Mouse (Mus musculus) intestine, embryonic 14.5 days (tissue): ENCODE results near the gene 4833420G17Rik. TPM values are rescaled to one million over a fixed set of nuclear protein-coding genes. Genes with fewer than 3 reads are reported as not detected.
"Not testable (repeated sequence)": the region's sequence is repeated elsewhere in the genome, so short reads cannot be mapped to it uniquely, and the experiment has no call there.

Experiments used
- ATAC-seq: fragments of 200-750 bp; cut with Nextera tagmentation; replicated peaks from 2 replicates; pipeline ENCODE4 v1.8.0; 2017; ENCODE audit warnings: low read depth, moderate number of reproducible peaks, moderate TSS enrichment, moderate library complexity; ENCODE audit not compliant: low FRiP score, low TSS enrichment
- DNase-seq: peaks from one replicate; pipeline ENCODE4 v3.0.0-alpha.2; 2018; ENCODE audit warnings: low spot score
- H3K27ac ChIP-seq: fragments of 300-500 bp; sonication (generic); 2 replicates; pipeline ENCODE4 v1.5.1; 2014; ENCODE audit warnings: low read depth, mild to moderate bottlenecking, control low read depth
- H3K27me3 ChIP-seq: fragments of 300-500 bp; sonication (generic); replicated peaks from 2 replicates; pipeline ENCODE4 v1.6.1; 2014; ENCODE audit warnings: low read length, control low read depth; ENCODE audit not compliant: control insufficient read depth, insufficient read depth
- H3K36me3 ChIP-seq: fragments of 300-500 bp; sonication (generic); 2 replicates; pipeline ENCODE4 v1.6.1; 2014; ENCODE audit warnings: low read length, control low read depth; ENCODE audit not compliant: control insufficient read depth, insufficient read depth
- H3K4me1 ChIP-seq: fragments of 300-500 bp; sonication (generic); replicated peaks from 2 replicates; pipeline ENCODE4 v1.6.1; 2014; ENCODE audit warnings: low read length, control low read depth, mixed read lengths; ENCODE audit not compliant: control insufficient read depth, insufficient read depth
- H3K4me2 ChIP-seq: fragments of 300-500 bp; sonication (generic); 2 replicates; pipeline ENCODE4 v1.6.1; 2014; ENCODE audit warnings: low read length
- H3K4me3 ChIP-seq: fragments of 300-500 bp; sonication (generic); 2 replicates; pipeline ENCODE4 v1.5.1; 2014; ENCODE audit warnings: low read depth, low read length, control low read depth, mixed read lengths
- H3K9ac ChIP-seq: fragments of 300-500 bp; sonication (generic); 2 replicates; pipeline ENCODE4 v1.6.1; 2014; ENCODE audit warnings: mild to moderate bottlenecking, low read length
- H3K9me3 ChIP-seq: fragments of 300-500 bp; sonication (generic); 2 replicates; pipeline ENCODE4 v1.6.1; 2016; ENCODE audit warnings: low read length, control low read depth; ENCODE audit not compliant: control insufficient read depth
- WGBS: fragments of 180-500 bp; shearing (Covaris S2); extraction: QIAGEN DNeasy Blood & Tissue Kit; methylation state at CpG from one replicate; pipeline ENCODE4 v1.1.7; 2014; 5-methylcytosine and 5-hydroxymethylcytosine counted together
- polyA plus RNA-seq: library from polyadenylated mRNA; unstranded; fragments of >200 nt; fragmentation: Nextera tagmentation; extraction: Ambion mirVana; gene quantifications from 2 replicates; pipeline ENCODE4 v1.2.1, GENCODE M21; 2014

The 4833420G17Rik gene
- polyA plus RNA-seq, 1 experiment from 2014 or later = 54.8 TPM

GRCm38 (mm10) chr13:119455082-119455481 lies 7.5 kb upstream of the 4833420G17Rik start:
- Histone ChIP-seq H3K9me3 (no peaks in the 10 kb centered on the region), H3K4me2 (no peak overlapping the region), H3K36me3 (peaks cover 73% of the 10 kb centered on the region), H3K4me3 (no peak overlapping the region), H3K4me1 (no peaks in the 10 kb centered on the region), H3K9ac (no peak overlapping the region), H3K27ac (no peak overlapping the region), H3K27me3 (no peaks in the 10 kb centered on the region)
- DNase-seq (no peak), ATAC-seq (no peak)

- no peak for ATAC-seq
These were observed 6.2 kb upstream of the 4833420G17Rik start for GRCm38 (mm10) chr13:119456342-119456741.

GRCm38 (mm10) chr13:119461900-119462595 lies 520 bp upstream of the 4833420G17Rik start:
- no peaks in the 10 kb centered on the region for H3K27me3 ChIP-seq
- H3K36me3 ChIP-seq = peaks cover 22% of the 10 kb centered on the region
- H3K9me3 ChIP-seq = no peaks in the 10 kb centered on the region
- peak overlapping the region; percentile 57 for H3K4me2 ChIP-seq
- WGBS = 8% methylated on average over 10 of the region's 10 CpGs
- peak overlapping the region; percentile 86 for H3K27ac ChIP-seq
- H3K9ac ChIP-seq = peak overlapping the region; percentile 79
- DNase-seq (peak; percentile 53), ATAC-seq (peak; percentile 58; the same call in 1 of the 2 replicates)
- peaks cover 11% of the 10 kb centered on the region for H3K4me1 ChIP-seq
- peak overlapping the region; percentile 97 for H3K4me3 ChIP-seq

More at GRCm38 (mm10) chr13:119456342-119456741, 6.2 kb upstream of the 4833420G17Rik start:
- no peaks in the 10 kb centered on the region for H3K4me1 ChIP-seq
- H3K9me3 ChIP-seq = no peaks in the 10 kb centered on the region
- H3K4me2 ChIP-seq = no peak overlapping the region
- H3K36me3 ChIP-seq = peaks cover 60% of the 10 kb centered on the region
- WGBS = 92% methylated on average over 7 of the region's 7 CpGs
- H3K4me3 ChIP-seq = no peak overlapping the region
- no peaks in the 10 kb centered on the region for H3K27me3 ChIP-seq
- H3K27ac ChIP-seq = no peak overlapping the region
- H3K9ac ChIP-seq = no peak overlapping the region
- DNase-seq = no peak

- ATAC-seq (no peak), DNase-seq (no peak)
- H3K27ac ChIP-seq = no peak overlapping the region
- peaks cover 87% of the 10 kb centered on the region for H3K36me3 ChIP-seq
- no peak overlapping the region for H3K4me3 ChIP-seq
- WGBS = 91% methylated on average over 9 of the region's 9 CpGs
- H3K4me2 ChIP-seq = no peak overlapping the region
- H3K9ac ChIP-seq = no peak overlapping the region
- H3K27me3 ChIP-seq = no peaks in the 10 kb centered on the region
- H3K4me1 ChIP-seq = no peaks in the 10 kb centered on the region
- no peaks in the 10 kb centered on the region for H3K9me3 ChIP-seq
These were observed 14.1 kb downstream of the 4833420G17Rik start for GRCm38 (mm10) chr13:119476631-119477030.

GRCm38 (mm10) chr13:119477789-119478188 lies 15.2 kb downstream of the 4833420G17Rik start:
- ATAC-seq (no peak), DNase-seq (no peak)
- 83% methylated on average over 2 of the region's 2 CpGs for WGBS
- Histone ChIP-seq H3K4me3 (no peak overlapping the region), H3K27me3 (no peaks in the 10 kb centered on the region), H3K4me2 (no peak overlapping the region), H3K9ac (no peak overlapping the region), H3K9me3 (no peaks in the 10 kb centered on the region), H3K4me1 (no peaks in the 10 kb centered on the region), H3K36me3 (peaks cover 87% of the 10 kb centered on the region), H3K27ac (no peak overlapping the region)

- WGBS = 39% methylated on average over 7 of the region's 7 CpGs
These were observed 24.8 kb downstream of the 4833420G17Rik start for GRCm38 (mm10) chr13:119487354-119487753.

GRCm38 (mm10) chr13:119487880-119488580 lies 25.5 kb downstream of the 4833420G17Rik start, which contains the start of the genes Tmem267 and 3110070M22Rik:
Gene Tmem267 (plus strand): TSS chr13:119488039.
Gene 3110070M22Rik (minus strand): TSS chr13:119488383.
- Histone ChIP-seq H3K4me3 (no peak within 1 kb of the TSS), H3K9ac (no peak within 1 kb of the TSS), H3K27ac (no peak within 1 kb of the TSS; the same call in 1 of the 2 replicates), H3K4me1 (no peaks in the 10 kb centered on the region), H3K4me2 (no peak within 1 kb of the TSS), H3K27me3 (no peaks in the 10 kb centered on the region), H3K9me3 (no peaks in the 10 kb centered on the region), H3K36me3 (peaks cover 33% of the 10 kb centered on the region)
- ATAC-seq (no peak), DNase-seq (peak; percentile 77)
- 63% methylated on average over 87 of the region's 87 CpGs for WGBS

More at GRCm38 (mm10) chr13:119487354-119487753, 24.8 kb downstream of the 4833420G17Rik start:
- H3K4me3 ChIP-seq = no peak overlapping the region
- H3K4me2 ChIP-seq = no peak overlapping the region
- peaks cover 39% of the 10 kb centered on the region for H3K36me3 ChIP-seq
- H3K27ac ChIP-seq = no peak overlapping the region
- no peak for DNase-seq
- ATAC-seq = no peak
- H3K9me3 ChIP-seq = no peaks in the 10 kb centered on the region
- no peaks in the 10 kb centered on the region for H3K27me3 ChIP-seq
- no peak overlapping the region for H3K9ac ChIP-seq
- H3K4me1 ChIP-seq = no peaks in the 10 kb centered on the region

- not testable (repeated sequence) for H3K4me2 ChIP-seq, H3K9me3 ChIP-seq, H3K9ac ChIP-seq, H3K4me3 ChIP-seq, ATAC-seq, H3K27me3 ChIP-seq, DNase-seq, H3K36me3 ChIP-seq, H3K4me1 ChIP-seq, H3K27ac ChIP-seq
- 92% methylated on average over 10 of the region's 10 CpGs for WGBS
These were observed 29.5 kb downstream of the 4833420G17Rik start for GRCm38 (mm10) chr13:119492083-119492482.
